In genomic region chr4:99151885-99152558, GRCm38 (mm10) we compare ENCODE assay signal across 15 mouse cellular contexts. TPM values are rescaled to one million over a fixed set of nuclear protein-coding genes. Genes with fewer than 3 reads are reported as not detected.
DNase-seq lines count a peak whose midpoint lies in the region; ATAC-seq lines count a peak whose summit lies in the region.
"Had no signal": no experiment of that assay in that cellular context is flagged by ENCODE, and none has a peak within 500 bp of the region (broad histone marks: within the 10 kb centered on the region; RNA-seq: fewer than 3 reads in every experiment).

No protein-coding gene starts in this region.

- no peak overlapping the region for H3K4me3 ChIP-seq in heart, embryonic 12.5 days
- no peak overlapping the region for H3K4me3 ChIP-seq in kidney, embryonic 16.5 days (ENCODE audit: low read length)
- H3K4me3 ChIP-seq in midbrain, embryonic 14.5 days (replicated peaks; ENCODE audit: low read depth, low read length): no peak overlapping the region
- H3K4me3 ChIP-seq: forebrain, embryonic 13.5 days; neural tube, embryonic 12.5 days had no signal

- peaks cover 2% of the 10 kb centered on the region; the same call in 1 of the 2 replicates for H3K4me1 ChIP-seq in heart, embryonic 12.5 days (replicated peaks)
- H3K4me1 ChIP-seq in kidney, embryonic 16.5 days (ENCODE audit: insufficient read depth, low read length): peaks cover 12% of the 10 kb centered on the region
- no peaks in the 10 kb centered on the region for H3K4me1 ChIP-seq in midbrain, embryonic 14.5 days (ENCODE audit: control insufficient read depth, insufficient read depth, low read length)
- H3K4me1 ChIP-seq: neural tube, embryonic 12.5 days had no signal

- no peak overlapping the region for H3K4me2 ChIP-seq in heart, embryonic 12.5 days
- H3K4me2 ChIP-seq in kidney, embryonic 16.5 days (replicated peaks; ENCODE audit: low read depth, low read length): 0 out of 2 replicates have a peak overlapping the region, but pooled peaks have one; percentile 1
- H3K4me2 ChIP-seq in midbrain, embryonic 14.5 days (ENCODE audit: low read length): no peak overlapping the region
- H3K4me2 ChIP-seq: forebrain, embryonic 13.5 days; midbrain, embryonic 11.5 days; neural tube, embryonic 12.5 days had no signal

- no peaks in the 10 kb centered on the region for H3K27me3 ChIP-seq in heart, embryonic 12.5 days (replicated peaks)
- peaks cover 3% of the 10 kb centered on the region; the same call in 1 of the 2 replicates for H3K27me3 ChIP-seq in kidney, embryonic 16.5 days (ENCODE audit: insufficient read depth, low read length)
- no peaks in the 10 kb centered on the region for H3K27me3 ChIP-seq in midbrain, embryonic 14.5 days (ENCODE audit: control insufficient read depth, insufficient read depth, low read length)
- H3K27me3 ChIP-seq: forebrain, embryonic 13.5 days; neural tube, embryonic 12.5 days had no signal

- H3K36me3 ChIP-seq in heart, embryonic 12.5 days: no peaks in the 10 kb centered on the region
- no peaks in the 10 kb centered on the region for H3K36me3 ChIP-seq in kidney, embryonic 16.5 days (ENCODE audit: insufficient read depth, low read length)
- H3K36me3 ChIP-seq in midbrain, embryonic 14.5 days (ENCODE audit: control insufficient read depth, insufficient read depth, low read length): no peaks in the 10 kb centered on the region
- H3K36me3 ChIP-seq: neural tube, embryonic 12.5 days had no signal

- DNase-seq in heart, adult 11 months: peak; percentile 94
- DNase-seq in forelimb bud, embryonic 11.5 days (ENCODE audit: low read depth, low spot score): peak; percentile 66
- no peak for DNase-seq in midbrain, embryonic 14.5 days
- no peak for DNase-seq in adrenal gland, adult 8-10 months
- DNase-seq in adrenal gland, postnatal 4 days (ENCODE audit: low spot score in 2 of 2): no peak
- DNase-seq: B cell, adult 2 months; gastrocnemius, postnatal 36 days; layer of hippocampus, adult 9-11 months had no signal

- no peak overlapping the region for H3K9ac ChIP-seq in heart, embryonic 12.5 days
- H3K9ac ChIP-seq in kidney, embryonic 16.5 days (replicated peaks; ENCODE audit: low read length): no peak overlapping the region
- H3K9ac ChIP-seq in midbrain, embryonic 14.5 days (replicated peaks; ENCODE audit: low read length): no peak overlapping the region
- H3K9ac ChIP-seq: forebrain, embryonic 13.5 days; liver, embryonic 14.5 days; neural tube, embryonic 12.5 days had no signal

- no peak overlapping the region for H3K27ac ChIP-seq in heart, embryonic 12.5 days (ENCODE audit: poor library complexity, severe bottlenecking)
- peak overlapping the region; percentile 61 for H3K27ac ChIP-seq in kidney, embryonic 16.5 days (ENCODE audit: low read length)
- no peak overlapping the region for H3K27ac ChIP-seq in midbrain, embryonic 14.5 days (replicated peaks; ENCODE audit: low read depth, low read length)
- H3K27ac ChIP-seq: forebrain, embryonic 13.5 days; liver, embryonic 14.5 days; neural tube, embryonic 12.5 days had no signal

- no peak for ATAC-seq in heart, embryonic 12.5 days (ENCODE audit: insufficient number of reproducible peaks, low FRiP score)
- ATAC-seq in kidney, embryonic 16.5 days (ENCODE audit: low FRiP score, low TSS enrichment): peak; percentile 86
- peak; percentile 38 for ATAC-seq in megakaryocyte progenitor cell, adult 5-6 weeks (replicated peaks; ENCODE audit: poor library complexity)
- ATAC-seq in midbrain, embryonic 14.5 days (ENCODE audit: low FRiP score, low TSS enrichment): no peak
- ATAC-seq: forebrain, embryonic 13.5 days had no signal

- H3K9me3 ChIP-seq in heart, embryonic 12.5 days (replicated peaks): no peaks in the 10 kb centered on the region; the same call in 1 of the 2 replicates
- H3K9me3 ChIP-seq in kidney, embryonic 16.5 days (ENCODE audit: low read length): no peaks in the 10 kb centered on the region
- H3K9me3 ChIP-seq in midbrain, embryonic 14.5 days (ENCODE audit: control insufficient read depth, low read length): no peaks in the 10 kb centered on the region
- H3K9me3 ChIP-seq: forebrain, embryonic 13.5 days; neural tube, embryonic 12.5 days had no signal

- WGBS in heart, embryonic 12.5 days: 67% methylated on average over 4 of the region's 4 CpGs
- 18% methylated on average over 4 of the region's 4 CpGs for WGBS in kidney, embryonic 16.5 days
- 56% methylated on average over 4 of the region's 4 CpGs for WGBS in midbrain, embryonic 14.5 days

RNA-seq across cellular contexts. Expression of gene Dock7, which starts 31.3 kb away (rescaled TPM):
- polyA plus RNA-seq in heart, embryonic 12.5 days (2016; fragmentation: Nextera tagmentation; extraction: Ambion mirVana): 43.4 and 45.4 TPM in 2 replicates
- polyA plus RNA-seq in kidney, embryonic 16.5 days (2015; fragmentation: Nextera tagmentation; extraction: Ambion mirVana): 50.3 and 63.0 TPM in 2 replicates
- total RNA-seq in megakaryocyte progenitor cell, adult 5-6 weeks (2015): 22.8 and 32.5 TPM in 2 replicates
- total RNA-seq in megakaryocyte progenitor cell, adult 5-6 weeks (2017): 20.4 and 27.8 TPM in 2 replicates
- 78.5 and 115 TPM in 2 replicates for polyA plus RNA-seq in midbrain, embryonic 14.5 days (2014; fragmentation: Nextera tagmentation; extraction: Ambion mirVana)
- 10 to 100 TPM; 51.0 to 56.0 (median 52.8) TPM for total RNA-seq in adrenal gland, adult 8-10 months (2022)
- total RNA-seq in adrenal gland, postnatal 4 days (2021): 10 to 100 TPM; 64.6 to 72.1 TPM

RNA-seq across cellular contexts. Expression of gene Atg4c, which starts 41.7 kb away (rescaled TPM):
- polyA plus RNA-seq in heart, embryonic 12.5 days (2016; fragmentation: Nextera tagmentation; extraction: Ambion mirVana): 12.8 and 13.1 TPM in 2 replicates
- 16.3 and 16.6 TPM in 2 replicates for polyA plus RNA-seq in kidney, embryonic 16.5 days (2015; fragmentation: Nextera tagmentation; extraction: Ambion mirVana)
- total RNA-seq in megakaryocyte progenitor cell, adult 5-6 weeks (2015): 18.0 and 22.4 TPM in 2 replicates
- 13.9 and 16.8 TPM in 2 replicates for total RNA-seq in megakaryocyte progenitor cell, adult 5-6 weeks (2017)
- 11.2 and 17.8 TPM in 2 replicates for polyA plus RNA-seq in midbrain, embryonic 14.5 days (2014; fragmentation: Nextera tagmentation; extraction: Ambion mirVana)
- 10 to 100 TPM; 17.1 to 21.4 (median 19.4) TPM for total RNA-seq in adrenal gland, adult 8-10 months (2022)
- total RNA-seq in adrenal gland, postnatal 4 days (2021): 10 to 100 TPM; 12.9 to 13.8 TPM

Comparison
In these comparisons a context has a peak if more than half of its experiments do, and no peak if none do; other contexts are left out.
1. DNase-seq: peak in heart, adult 11 months (single experiment) and forelimb bud, embryonic 11.5 days (single experiment); none in midbrain, embryonic 14.5 days (single experiment), adrenal gland, adult 8-10 months (single experiment) and adrenal gland, postnatal 4 days (0 of 2).
2. ATAC-seq: peak in kidney, embryonic 16.5 days (single experiment) and megakaryocyte progenitor cell, adult 5-6 weeks (single experiment); none in heart, embryonic 12.5 days (single experiment) and midbrain, embryonic 14.5 days (single experiment).